Mouse (Mus musculus) gastrocnemius, postnatal 10 days (tissue): ENCODE data around the gene Dpf3. TPM values are rescaled to one million over a fixed set of nuclear protein-coding genes. Genes with fewer than 3 reads are reported as not detected.

ENCODE experiments used
- DNase-seq: peaks from one replicate; pipeline ENCODE4 v3.0.0; 2021; ENCODE audit warnings: mixed read lengths
- total RNA-seq, 2 experiments: library from RNA; stranded (reverse); gene quantifications; 2 replicates each; pipeline ENCODE4 v1.2.3; 2021

Dpf3 gene
- total RNA-seq, 2 experiments from 2014 or later = 20.4 to 26.2 TPM

- DNase-seq = no peak
Observed at GRCm38 (mm10) chr12:83338345-83338744, 149.2 kb downstream of the Dpf3 start.

GRCm38 (mm10) chr12:83337776-83338149 lies 149.8 kb downstream of the Dpf3 start:
- DNase-seq = no peak

- no peak for DNase-seq
Observed at GRCm38 (mm10) chr12:83337077-83337775, 150.3 kb downstream of the Dpf3 start.

- DNase-seq = no peak
Observed at GRCm38 (mm10) chr12:83330056-83330455, 157.5 kb downstream of the Dpf3 start.

DNA sequence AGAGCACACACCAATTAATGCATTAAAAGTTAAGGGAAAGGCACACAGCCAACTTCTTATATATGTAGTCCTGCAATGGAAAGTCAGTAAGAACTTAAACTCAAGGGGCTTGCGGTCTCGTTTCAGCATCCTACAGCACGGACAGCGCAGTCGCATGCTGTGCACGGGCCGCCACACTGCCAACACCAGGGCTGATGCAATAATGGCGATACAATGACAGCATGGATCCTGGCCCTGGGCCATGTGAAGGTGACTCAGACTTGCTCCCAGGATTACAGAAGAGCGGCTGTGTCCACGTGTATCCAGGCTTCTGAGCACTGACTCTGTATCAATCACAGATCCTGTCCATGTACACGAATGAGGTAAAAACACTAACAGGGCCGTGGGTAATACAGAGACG lies 158.6 kb downstream of the Dpf3 start:
- no peak for DNase-seq

- no peak for DNase-seq
Observed at GRCm38 (mm10) chr12:83328491-83328890, 159.0 kb downstream of the Dpf3 start.

GRCm38 (mm10) chr12:83327451-83327850 lies 160.1 kb downstream of the Dpf3 start:
- DNase-seq = no peak

DNA sequence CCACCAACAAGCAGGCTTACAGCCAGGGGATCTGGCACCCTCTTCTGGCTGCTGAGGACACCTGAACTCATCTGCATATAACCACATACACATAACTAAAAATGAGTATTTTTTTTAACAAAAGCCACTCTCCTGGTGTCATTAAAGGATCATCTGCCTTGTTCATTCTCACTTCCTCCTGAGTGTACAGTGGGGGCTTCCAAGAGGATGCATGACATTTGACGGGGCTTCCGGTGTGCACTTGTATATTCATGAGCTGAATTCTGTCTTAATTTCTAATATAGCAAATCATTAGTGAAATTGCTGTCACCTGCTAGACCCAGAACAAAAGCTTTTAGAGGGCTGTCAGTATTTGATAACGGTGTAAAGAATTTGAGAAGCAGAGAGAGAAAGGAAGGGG lies 166.8 kb downstream of the Dpf3 start:
- DNase-seq = no peak

GRCm38 (mm10) chr12:83317646-83318443 lies 169.7 kb downstream of the Dpf3 start:
- no peak for DNase-seq

DNA sequence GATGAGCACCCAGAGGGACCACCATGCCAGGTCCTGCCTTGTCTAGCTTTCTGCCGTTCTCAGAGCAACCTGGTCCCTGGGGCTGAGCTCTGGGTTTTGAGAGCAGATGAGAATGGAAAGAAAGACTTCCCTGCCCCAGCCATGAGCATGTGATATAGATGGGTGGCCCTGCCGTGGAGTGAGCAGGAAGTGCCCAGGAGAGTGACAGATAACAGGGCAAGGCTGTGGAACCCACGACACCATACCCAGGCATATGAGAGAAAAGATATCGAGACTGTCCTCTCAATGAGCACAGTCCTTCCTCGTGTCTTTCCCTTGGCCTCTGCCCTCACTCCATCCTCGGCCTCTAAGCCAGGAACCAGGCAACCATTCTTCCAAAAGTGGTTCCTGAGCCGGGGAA lies 172.8 kb downstream of the Dpf3 start:
- no peak for DNase-seq

DNA sequence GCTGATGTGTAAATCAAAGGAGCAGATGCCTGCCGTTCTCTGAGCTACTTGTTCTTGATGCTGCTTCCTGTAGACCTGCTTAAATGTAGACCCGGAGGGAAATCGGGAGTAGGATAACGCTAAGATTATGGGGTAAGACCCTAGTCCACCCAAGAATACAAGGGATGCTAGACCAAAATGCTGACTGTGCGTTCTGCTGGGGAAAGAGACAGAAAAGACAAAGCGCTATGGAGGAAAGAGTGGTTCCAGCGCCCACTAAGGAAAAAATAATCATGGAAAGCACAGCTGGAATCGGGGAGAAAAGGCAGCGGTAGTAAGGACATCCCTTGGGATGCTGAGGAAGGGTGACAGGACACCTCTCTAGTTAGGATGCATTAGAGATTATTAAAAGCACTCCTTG lies 174.7 kb downstream of the Dpf3 start:
- no peak for DNase-seq

DNA sequence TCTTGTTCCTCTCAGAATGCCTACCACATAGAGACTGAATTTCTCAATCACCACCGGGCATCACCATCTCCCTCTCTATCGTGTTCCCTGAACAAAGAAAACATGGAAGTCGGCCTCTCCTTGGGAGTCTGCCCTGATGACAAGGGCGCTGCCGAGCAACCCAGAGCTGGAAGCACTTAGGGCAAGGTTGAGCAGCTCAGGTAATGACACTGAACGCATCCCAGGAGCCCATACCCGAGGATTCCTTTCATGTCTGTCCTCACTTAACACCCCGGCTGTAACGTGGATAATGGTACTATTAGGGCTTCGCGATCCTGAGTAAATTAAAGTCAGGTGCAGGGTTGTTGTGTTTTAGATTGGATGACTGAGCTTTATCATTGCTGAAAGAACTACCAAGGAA lies 176.9 kb downstream of the Dpf3 start:
- no peak for DNase-seq

DNA sequence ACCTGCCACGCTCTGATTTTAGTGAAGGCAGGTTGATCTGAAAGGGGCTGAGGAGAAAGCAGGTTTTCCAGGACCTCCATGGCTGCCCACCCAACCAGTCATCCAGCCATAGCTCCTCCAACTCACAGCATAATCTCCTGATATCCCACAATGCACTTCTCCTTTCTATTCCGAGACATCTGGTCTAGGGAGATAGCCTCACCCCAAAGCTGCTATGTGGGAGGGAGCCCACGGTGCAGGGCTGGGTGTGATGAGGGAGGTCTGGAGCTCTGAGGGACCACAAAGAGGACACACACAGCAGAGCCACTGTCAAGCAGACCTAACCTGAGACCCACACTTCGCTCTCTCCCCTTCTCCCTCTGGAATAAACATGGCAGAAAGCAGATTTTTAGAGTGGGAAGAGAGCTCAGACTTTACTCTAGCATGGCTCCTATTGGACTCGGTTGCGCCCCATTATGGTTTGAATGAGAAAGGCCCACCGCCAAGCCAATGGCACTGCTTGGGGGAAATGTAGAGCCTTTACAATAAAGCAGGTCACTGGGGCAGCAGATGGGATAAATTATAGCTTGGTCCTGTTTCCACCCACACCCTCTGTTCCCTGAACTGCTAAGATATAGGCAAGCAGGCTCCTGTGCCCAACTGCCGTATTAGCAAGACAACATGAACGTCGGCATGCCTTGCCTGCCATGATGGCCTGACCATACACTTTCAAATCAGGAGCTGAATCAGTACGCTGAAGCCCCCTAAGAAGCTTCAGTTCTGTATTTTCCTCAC lies 178.3 kb downstream of the Dpf3 start:
- no peak for DNase-seq

GRCm38 (mm10) chr12:83308627-83309026 lies 178.9 kb downstream of the Dpf3 start:
- no peak for DNase-seq

- no peak for DNase-seq
Observed at GRCm38 (mm10) chr12:83303221-83303620, 184.3 kb downstream of the Dpf3 start.

GRCm38 (mm10) chr12:83302320-83303153 lies 185.0 kb downstream of the Dpf3 start:
- peak; percentile 23 for DNase-seq

GRCm38 (mm10) chr12:83301616-83302319 lies 185.7 kb downstream of the Dpf3 start:
- DNase-seq = peak; percentile 30

GRCm38 (mm10) chr12:83298358-83298757 lies 189.2 kb downstream of the Dpf3 start:
- no peak for DNase-seq

- DNase-seq = no peak
Observed at GRCm38 (mm10) chr12:83295031-83295430, 192.5 kb downstream of the Dpf3 start.

- no peak for DNase-seq
Observed at GRCm38 (mm10) chr12:83291915-83292314, 195.6 kb downstream of the Dpf3 start.
